In genomic region chr15:83772460-83772859, GRCm38 (mm10) we compare ENCODE assay signal across 7 mouse cellular contexts. TPM values are rescaled to one million over a fixed set of nuclear protein-coding genes. Genes with fewer than 3 reads are reported as not detected.
DNase-seq lines count a peak whose midpoint lies in the region; TF ChIP-seq lines count a peak whose summit lies in the region.

No protein-coding gene starts in this region.

- DNase-seq in layer of hippocampus, adult 11-12 months (ENCODE audit: low spot score) = peak; percentile 62
- DNase-seq in layer of hippocampus, adult 9-10 months (ENCODE audit: low spot score) = no peak
- DNase-seq in adrenal gland, postnatal 25 days = peak; percentile 39
- DNase-seq in gastrocnemius, adult 2 months = peak; percentile 73
- peak; percentile 54 for DNase-seq in layer of hippocampus, adult 9-11 months
- no peak for DNase-seq in liver
- no peak for DNase-seq in urinary bladder, postnatal 14 days (ENCODE audit: low spot score)

- no peak for TF ChIP-seq CTCF in gastrocnemius, adult 2 months (IDR thresholded peaks at IDR 0.05)

- H3K27ac ChIP-seq in gastrocnemius, adult 2 months = no peak overlapping the region

- H3K4me3 ChIP-seq in gastrocnemius, adult 2 months = no peak overlapping the region

- intact Hi-C loops in gastrocnemius, adult 2 months (cut with DNase I) = no loop called here

RNA-seq across cellular contexts. Expression of gene Mpped1, which starts 6.8 kb away (rescaled TPM):
- not detected in 2 replicates for total RNA-seq in adrenal gland, postnatal 25 days (2021)
- not detected for total RNA-seq in gastrocnemius, adult 2 months (2021)

RNA-seq across cellular contexts. Expression of gene Scube1, which starts 47.6 kb away (rescaled TPM):
- total RNA-seq in adrenal gland, postnatal 25 days (2021) = 3.9 and 4.8 TPM in 2 replicates
- under 1 TPM; 0.18 to 0.45 TPM for total RNA-seq in gastrocnemius, adult 2 months (2021)

Comparison
In these comparisons a context has a peak if more than half of its experiments do, and no peak if none do; other contexts are left out.
1. DNase-seq: peak in layer of hippocampus, adult 11-12 months (single experiment), adrenal gland, postnatal 25 days (single experiment), gastrocnemius, adult 2 months (single experiment) and layer of hippocampus, adult 9-11 months (single experiment); none in layer of hippocampus, adult 9-10 months (single experiment), liver (single experiment) and urinary bladder, postnatal 14 days (single experiment).